Mouse (Mus musculus) spleen, postnatal 14 days (tissue): ENCODE results near the gene Ppp1r12c.

Experiments used
- DNase-seq, 2 experiments: peaks; one replicate each; pipeline ENCODE4 v3.0.0; 2021 to 2022; ENCODE audit warnings: low spot score in 2 of 2

Ppp1r12c gene

DNA sequence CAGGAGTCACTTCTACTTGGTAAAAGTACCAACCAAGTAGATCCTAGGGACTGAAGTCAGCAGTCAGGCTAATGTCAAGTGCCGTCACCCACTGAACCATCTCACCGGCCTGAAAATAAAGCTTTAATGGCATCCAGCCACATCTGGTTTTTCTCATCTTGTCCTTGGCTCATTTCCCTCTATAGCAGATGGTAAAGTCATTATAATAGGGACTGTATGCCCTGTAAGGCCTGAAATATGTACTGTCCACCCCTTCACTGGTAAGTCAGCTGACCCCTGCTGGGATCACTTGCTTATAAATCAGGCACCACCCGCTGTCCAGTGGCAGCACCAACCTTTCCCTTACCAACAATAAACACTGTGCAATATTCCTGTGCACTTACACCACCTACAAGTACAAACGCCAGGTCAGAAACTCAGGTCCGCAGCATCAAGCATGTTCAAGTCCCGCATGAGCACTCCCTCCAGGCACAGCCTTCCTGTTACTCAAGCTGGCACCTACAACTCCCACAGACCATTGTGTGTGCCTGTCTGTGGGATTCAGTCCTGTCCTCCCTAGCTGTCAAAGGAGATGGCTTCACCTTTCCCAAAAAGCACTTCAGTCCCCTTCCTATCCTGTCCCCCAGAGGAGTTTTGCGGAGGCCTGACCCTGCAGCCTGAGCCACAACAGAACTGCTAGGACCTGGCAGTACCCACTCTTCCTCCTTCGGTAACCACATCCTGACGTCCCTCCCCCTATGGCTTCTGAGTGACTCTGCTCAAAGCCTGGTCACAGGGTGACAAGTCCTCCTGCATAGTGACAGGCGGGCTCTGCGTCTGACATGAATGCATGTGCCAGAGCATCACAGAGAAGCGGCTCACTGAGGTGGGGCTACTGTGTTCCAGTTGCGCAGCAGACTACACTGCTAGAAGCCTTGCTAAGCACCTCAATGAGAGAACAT, 8.9 kb downstream of the Ppp1r12c start:
- no peak for DNase-seq

DNA sequence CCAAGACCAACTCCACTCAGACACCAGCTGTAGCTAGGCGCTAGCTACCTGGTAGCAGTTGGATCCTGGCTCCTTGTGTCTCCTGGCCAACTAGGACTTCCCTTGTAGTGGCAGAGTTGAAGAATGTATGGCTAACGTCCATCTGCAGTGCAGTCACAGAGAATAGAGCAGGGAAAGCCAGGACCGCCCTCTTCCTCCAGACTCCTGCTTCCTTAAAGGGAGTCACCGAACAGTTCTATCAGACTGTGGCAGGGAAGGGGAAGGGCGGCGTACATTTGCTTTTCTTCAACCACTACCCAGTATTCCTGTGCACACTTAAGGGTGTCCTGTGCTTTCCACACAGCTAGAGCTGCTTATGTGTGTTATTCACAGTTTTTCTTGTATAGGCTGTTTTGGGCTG, 10.2 kb downstream of the Ppp1r12c start:
- DNase-seq: no peak

DNA sequence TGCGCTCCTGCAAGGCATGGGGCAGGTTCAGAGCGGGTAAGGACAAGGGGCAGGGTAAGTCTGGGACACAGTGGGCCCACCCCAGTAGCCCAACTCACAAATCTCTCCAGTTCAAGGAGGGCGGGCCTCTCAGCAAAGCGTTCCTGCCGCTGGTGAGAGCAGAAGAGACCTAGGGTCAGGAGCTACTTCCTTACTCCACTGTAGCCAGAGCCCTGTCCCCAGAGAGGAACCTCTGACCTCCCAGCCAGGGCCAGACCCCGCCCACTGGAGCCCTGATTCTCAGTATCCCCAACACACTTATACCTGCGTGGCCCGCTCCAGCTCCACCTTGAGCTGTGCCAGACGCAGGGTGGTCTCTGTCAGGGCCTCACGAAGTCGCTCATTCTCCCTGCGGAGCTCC, 19.2 kb downstream of the Ppp1r12c start:
- no peak for DNase-seq

DNA sequence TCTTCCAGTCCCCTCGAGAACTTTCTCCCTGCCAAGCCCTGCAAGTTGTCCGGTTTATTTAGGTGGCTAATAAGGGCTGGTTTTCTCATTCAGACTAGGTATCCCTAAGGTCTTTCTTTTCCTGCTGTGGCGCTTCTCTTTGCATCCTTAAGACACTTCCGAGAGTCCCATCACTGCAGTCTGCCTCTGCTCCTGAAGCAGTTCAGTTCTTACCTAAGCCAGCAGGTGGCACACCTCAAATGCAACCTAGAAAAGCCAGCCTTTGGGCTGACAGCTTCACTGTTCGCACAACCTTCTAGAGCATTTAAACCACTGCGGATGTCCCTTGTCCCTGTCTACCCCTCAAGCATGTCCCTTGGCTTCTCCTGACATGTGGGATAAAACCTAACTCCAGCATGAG, 21.8 kb downstream of the Ppp1r12c start:
- no peak for DNase-seq

DNA sequence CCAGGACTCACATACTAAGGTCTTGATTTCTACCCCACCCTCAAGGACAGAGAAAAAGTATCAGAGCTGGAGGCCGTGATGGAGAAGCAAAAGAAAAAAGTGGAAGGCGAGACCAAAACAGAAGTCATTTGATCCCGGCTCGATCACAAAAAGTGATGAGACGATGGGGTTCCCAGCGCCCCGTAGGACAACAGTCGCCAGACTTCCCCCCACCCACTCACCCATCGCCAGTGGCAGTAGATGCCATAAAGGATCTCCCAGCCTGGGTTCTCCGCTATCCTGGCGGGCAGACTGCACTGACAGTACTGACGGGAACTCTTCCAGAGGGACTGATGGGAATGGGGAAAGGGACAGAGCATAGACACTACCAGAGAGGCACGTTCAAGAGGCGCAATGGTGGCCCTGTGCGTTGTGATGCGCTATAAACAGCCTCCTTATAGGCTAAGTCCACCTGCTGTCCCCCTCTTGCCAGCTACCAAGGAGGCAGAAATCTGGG, 22.6 kb downstream of the Ppp1r12c start:
- DNase-seq: no peak

DNA sequence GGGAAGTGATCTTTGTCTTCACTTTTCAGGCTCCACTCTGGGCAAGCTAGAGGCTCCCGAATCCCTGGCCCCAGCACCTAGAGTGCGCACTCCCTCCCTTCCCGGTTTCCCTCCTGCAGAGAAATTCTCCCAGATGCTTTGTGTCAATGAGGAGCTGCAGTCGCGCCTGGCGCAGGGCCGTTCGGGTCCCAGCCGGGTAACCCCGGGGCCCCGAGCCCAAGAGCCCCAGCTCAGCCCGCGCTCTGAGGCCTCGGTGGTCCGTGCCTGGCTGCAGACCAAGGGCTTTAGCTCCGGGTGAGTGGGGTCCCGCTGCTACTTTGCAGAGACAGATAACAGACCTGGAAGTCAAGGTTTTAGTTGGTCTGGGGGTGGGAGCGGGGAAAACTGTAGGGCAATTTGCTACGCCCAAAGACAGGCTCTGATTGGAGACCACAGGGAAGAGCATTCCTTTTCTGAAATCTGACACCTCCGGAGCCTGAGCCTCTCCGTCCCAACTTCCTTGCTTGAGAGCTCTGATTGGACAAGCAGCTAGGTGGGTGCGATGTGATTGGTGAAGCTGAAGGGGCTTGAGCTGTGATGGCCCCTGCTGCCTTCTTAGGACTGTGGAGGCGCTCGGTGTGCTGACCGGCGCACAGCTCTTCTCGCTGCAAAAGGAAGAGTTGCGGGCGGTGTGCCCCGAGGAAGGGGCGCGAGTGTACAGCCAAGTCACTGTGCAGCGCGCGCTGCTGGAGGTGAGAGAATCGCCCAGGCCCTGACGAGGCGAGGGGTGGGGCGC, 23.3 kb downstream of the Ppp1r12c start:
- no peak for DNase-seq

DNA sequence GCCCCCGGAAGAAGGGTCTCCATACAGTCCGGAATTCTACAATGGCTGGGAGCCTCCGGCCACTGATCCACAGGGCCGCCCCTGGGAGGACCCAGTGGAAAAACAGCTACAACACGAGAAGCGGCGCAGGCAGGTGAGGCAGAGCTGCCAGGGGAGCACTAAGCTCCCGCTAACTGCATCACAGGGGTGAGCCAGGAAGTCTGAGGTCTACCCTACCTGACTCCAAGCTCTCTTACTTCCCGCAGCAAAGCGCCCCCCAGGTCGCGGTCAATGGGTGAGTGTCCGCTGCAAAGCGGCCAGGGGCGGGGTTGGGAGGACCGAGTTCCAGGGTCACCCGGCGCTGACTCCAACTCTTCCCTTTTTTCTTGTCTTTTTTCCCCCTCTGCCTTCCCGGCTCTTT, 27.5 kb downstream of the Ppp1r12c start:
- DNase-seq: no peak

DNA sequence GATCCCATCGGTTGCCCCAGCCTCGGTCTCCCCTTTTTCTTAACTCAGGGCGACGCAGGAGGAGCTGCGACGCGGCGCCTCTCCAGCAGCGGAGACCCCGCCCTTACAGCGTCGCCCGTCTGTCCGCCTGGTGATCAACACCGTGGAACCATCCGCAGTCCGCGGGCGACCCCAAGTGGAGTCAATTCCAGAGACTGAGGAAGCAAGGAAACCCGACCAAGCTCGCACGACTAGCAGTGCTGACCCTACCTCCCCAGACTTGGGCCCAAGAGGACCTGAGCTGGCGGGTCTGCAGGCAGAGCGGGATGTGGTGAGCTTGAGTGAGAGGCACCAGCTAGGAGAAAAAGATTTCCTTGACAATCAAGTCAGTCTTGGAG, 30.3 kb downstream of the Ppp1r12c start:
- peak in 1 of 2 experiments; percentile 24 for DNase-seq

DNA sequence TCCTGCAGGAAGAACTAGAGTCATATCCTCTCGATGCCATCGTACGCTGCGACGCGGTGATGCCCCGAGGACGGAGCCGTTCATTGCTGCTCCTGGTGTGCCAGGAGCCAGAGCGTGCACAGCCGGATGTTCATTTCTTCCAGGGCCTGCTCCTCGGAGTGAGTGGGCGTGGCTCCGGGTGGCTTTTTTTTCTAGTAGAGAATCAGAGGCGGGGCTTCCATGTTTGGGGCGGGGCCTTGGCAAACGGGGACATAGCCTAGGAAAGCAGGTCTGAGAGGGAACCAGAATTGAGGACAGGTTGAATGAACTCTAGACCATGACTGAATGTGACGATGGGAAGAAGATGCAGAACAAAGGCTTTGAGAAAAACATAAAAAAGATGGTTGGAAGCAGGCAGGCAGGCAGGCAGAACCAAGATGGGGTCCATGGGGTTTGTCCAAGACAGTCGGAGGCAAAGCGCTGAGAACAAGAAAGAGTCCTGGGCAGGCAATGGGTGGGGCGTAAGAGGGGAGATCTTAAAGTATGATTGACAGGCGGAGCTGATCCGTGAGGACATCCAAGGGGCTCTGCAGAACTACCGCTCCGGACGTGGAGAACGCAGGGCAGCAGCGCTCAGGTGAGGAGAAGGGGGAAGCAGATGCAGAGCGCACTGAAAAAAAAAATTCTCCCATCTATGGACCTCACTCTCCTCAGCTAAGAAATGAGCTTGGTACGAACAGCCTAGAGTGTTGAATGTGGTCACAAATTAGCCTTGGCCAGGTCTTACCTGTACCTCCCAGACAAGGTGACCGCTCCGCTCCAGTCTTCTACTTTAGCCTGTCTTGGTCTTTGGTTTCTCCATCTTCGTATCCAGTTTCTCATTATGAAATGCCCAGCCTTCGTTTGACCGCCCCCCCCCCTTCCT, 31.0 kb downstream of the Ppp1r12c start:
- DNase-seq: no peak

DNA sequence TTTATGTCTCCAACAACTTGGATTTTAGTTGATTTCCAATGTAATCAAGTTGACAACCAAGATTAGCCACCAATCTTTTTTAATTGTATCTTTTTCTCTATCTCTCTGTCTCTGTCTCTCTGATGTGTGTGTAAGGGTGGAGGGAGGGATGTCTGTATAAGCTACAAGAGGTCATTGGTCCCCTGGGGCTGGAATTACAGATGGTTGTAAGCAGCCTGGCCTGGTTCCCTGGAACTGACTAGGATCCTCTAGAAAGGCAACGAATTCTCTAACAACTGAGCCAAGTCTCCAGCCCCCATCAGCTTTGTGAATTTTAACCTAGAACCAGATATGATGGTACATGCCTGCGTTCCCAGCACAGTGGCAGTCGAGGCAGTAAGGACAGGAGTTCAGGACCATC, 33.7 kb downstream of the Ppp1r12c start:
- DNase-seq: no peak

DNA sequence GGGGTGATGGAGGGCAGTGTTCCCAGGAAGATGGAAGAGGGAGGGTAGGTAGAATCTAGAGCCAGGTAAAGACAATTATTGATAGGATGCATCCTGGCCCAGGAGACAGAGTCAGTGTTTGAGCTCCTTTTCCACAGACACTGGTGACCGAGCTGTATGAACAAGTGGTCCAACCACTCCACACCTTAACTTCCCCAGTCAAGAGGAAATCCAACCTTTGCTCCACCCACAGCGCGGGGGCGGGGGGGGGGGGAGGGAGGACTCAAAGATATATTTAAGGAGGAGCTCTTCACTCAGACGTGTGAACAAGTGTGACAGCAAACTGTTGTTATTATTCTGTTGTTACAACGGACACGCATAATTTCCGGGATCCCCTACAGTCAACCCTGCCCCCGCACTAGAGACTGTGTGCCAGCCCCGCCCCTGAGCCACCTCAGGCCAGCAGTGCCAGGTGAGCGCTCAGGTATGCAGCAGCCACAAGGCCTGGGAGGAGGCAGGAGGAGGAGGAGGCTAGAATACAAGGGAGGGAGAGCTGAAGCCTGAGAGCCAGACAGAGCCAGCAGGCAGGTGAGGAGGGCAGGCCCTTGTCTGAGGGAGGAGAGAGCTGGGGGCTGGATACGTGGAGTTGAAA, 37.2 kb downstream of the Ppp1r12c start:
- DNase-seq: no peak

DNA sequence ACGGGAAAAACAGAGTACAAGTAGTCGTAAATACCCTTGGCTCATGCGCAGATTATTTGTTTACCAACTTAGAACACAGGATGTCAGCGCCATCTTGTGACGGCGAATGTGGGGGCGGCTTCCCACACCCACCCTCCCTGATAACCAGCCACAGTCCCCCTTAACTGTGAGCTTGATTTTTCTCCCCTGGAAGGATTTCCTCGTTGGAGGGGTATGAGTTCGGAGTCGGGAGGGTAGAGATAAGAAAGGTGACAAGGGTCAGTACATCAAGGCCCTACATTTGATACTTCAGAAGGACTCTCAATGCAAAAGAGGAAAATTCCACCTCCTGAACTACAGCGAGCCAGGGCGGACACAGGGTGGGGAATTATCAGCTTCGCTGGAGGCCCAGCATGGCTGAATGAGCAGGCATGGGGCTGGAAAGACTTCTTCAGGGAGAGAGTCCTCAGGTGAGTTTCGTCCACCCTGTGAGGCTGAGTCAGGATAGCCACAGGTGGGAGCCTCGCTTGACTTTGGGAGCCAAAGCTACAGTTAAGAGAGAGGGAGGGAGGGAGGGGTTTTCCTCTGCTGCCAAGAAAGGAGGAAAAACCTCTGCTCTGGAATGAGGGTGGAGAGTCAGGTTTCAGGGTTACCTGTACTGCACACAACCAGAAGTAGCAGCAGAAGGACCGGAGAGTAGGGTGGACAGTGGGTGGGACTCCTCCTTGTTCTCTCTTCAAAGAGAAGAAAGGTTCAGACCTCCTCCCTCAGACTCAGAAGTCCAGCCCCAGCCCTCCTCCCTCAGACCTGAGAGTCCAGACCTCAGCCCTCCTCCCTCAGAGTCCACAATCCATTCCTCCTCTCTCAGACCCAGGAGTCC, 40.7 kb downstream of the Ppp1r12c start, which contains the start of gene Eps8l1:
Gene Eps8l1, plus strand, starts transcription at position 99 of the 859 bp plus-strand sequence.
- DNase-seq: no peak

DNA sequence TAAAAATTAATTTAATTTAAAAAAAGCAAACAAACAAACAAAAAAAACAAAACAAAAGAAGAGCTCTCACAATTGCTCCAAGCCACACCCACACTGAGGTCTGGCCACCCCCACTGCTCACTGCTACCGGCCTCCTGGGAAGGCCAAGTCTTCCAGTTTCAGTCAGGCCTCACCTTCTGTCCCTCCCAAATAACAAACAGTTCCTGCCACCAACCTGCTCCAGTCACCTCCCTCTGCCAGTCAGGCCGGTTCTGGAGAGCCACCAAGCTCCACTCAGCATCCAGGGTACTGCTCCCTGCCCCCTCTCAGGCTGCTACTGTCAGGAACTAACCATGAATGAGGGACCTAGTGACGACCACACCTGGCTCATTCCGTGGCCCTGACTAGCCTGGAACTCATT, 48.8 kb downstream of the Ppp1r12c start:
- DNase-seq: no peak

DNA sequence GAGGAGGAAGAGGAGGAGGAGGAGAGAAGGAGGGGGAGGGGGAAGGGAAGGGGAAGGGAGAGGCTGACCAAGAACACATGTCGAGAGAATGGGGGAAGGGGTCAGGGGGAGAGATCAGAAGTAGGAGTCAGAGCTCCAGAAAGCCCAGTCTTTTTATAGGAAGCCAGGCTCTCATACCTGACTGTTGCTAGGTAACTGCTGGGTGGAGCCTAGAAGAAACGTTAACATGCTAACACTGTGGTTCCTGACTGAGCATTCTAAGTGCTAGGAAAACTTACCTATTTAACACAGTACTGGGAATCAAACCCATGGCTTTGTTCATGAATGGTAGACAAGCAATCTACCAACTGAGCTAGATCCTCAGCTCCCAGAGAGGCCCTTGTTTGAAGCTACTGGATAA, 52.3 kb downstream of the Ppp1r12c start:
- no peak for DNase-seq

DNA sequence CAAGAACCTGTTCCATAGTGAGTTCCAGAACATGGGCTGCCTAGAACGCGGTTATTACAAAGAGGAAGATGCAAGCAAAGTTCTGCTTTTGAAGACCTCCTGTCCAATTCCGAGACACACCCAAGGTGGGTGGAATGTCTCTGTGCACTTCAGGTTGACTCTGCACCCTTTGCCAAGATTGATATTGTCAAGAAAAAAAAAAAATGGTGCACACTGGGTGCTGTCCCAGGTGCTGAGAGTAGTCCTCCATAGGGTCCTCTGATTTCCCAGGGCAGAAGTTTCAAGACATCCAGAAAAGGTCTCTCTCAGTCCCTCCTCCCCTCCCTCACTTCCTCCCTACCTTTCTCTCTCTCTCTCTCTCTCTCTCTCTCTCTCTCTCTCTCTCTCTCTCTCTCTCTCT, 53.0 kb downstream of the Ppp1r12c start:
- DNase-seq: no peak

DNA sequence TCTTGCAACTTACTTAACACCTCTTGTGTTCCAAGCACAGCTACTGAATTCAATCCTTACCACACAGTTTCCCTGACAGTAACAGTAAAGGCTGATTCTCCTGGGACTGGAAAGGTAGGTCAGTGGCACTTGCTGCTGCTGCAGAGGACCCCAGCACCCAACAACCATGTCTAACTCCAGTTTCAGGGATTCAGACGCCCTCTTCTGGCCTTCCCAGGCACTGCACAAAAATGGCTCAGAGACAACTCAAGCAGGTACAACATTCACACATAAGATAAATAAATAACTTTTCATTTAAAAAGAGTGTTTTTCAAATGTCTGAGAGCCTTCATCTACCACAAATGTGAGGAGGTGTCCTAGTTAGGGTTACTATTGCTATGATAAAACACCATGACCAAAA, 54.3 kb downstream of the Ppp1r12c start:
- DNase-seq: no peak

DNA sequence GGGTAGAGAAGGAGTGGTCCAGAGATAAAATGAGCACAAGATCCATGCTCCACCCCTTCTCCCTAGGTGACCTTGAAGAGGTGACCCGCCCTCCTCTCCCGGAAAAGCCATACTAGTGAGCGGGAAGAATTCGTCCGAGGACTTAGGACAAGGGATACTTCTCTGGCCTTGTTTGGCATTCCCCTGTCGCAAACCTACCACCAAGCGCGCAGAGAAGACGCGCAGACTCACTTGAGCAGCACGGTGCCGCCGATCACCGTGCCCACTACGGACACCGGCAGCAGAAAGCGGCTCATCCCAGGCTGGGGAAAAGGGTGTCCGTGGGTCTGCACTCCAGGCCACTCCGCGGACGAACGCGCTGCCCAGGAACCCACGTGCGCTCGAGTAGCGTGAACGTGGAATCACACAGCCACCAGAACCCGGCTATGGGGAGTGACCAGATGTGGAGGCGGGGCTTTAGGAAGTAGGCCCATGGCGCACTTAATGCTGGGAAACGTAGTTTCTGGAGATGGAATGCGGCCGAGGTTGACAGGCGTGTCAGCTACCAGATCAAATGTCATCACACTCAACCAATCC, 56.2 kb downstream of the Ppp1r12c start, which contains the start of gene Rdh13:
Gene Rdh13, minus strand, starts transcription at position 434 of the 576 bp plus-strand sequence.
- peak; percentile 44 to 67 for DNase-seq

DNA sequence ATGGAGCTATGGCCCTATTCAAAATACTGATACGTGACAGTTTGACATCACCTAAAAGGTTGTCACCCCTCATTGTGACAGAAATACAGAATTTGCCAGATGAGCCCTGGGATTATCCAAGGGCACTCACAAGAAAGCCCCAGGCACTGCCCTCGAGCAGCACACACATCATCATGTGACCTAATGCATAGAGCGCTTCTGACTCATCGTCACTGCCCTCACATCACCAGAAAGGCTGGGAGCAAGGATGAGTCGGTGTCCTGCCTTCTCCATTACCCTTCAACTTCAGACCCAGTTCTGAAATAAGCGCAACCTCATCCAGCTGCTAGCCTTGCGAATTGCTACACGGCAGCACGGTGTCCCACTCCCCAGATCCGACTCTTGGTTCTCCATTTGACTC, 60.9 kb downstream of the Ppp1r12c start:
- no peak for DNase-seq

DNA sequence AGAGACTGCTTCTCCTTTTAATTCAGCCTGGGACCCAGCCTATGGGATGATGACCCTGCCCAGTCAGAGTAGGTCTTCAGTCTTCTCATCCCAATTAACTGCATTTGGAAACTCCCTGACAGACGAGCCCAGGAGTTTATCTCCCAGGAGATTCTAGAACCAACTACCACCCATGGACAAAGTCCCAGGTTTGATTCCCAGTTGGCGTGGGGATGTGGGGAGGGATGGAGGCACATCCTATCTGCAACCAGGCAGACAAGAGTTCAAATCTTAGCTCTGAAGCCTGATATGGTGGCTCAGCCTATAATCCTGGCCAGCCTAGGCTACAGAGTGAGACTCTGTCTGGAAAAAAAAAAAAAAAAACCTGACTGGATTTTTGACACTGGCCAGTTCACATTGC, 63.8 kb downstream of the Ppp1r12c start:
- no peak for DNase-seq

DNA sequence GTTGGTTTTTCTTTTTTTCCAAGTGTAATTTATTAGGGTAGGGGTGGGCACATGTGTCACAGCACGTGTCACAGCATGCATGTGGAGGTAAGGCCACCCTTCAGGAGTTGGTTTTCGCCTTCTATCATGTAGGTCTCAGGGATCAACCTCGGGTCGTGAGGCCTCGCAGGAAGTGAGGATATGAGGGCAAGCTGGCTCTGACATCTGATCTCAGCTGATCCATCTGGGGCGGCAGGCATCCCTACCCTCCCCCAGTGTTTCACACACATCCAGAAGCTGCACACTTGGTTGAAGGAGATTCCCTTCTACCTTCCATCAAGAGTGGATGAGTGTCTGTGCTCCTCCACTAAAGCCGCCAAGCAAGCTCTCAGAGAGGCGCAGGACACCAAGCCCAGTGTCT, 69.5 kb downstream of the Ppp1r12c start:
- DNase-seq: no peak
